Mouse (Mus musculus): ENCODE data around the gene D630003M21Rik.

The D630003M21Rik gene

GRCm38 (mm10) chr2:158228670-158229502, at the start of gene D630003M21Rik:
D630003M21Rik (minus strand) TSS chr2:158229222.
- peak; percentile 61 to 71 for DNase-seq

DNA sequence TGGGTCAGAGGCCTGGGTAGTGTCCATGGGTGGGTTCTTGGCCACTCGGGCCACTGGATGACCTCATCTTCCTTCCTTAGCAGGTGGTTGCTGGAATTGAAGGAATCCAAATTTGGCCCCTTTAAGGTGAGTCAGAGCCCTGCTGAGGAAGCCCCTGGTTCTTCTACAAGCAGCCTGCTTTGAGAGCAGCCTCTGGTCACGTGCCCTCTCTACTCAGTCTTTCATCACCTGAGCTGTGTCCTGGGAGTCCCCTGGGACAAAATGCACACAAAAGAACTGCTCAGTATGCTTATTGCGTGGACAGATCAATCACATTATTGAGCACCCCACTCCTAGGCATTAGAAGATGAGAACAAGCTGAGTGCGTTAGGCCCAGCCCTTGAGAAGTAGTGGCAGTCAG, 47.9 kb upstream of the D630003M21Rik start:
- DNase-seq, result no peak

DNA sequence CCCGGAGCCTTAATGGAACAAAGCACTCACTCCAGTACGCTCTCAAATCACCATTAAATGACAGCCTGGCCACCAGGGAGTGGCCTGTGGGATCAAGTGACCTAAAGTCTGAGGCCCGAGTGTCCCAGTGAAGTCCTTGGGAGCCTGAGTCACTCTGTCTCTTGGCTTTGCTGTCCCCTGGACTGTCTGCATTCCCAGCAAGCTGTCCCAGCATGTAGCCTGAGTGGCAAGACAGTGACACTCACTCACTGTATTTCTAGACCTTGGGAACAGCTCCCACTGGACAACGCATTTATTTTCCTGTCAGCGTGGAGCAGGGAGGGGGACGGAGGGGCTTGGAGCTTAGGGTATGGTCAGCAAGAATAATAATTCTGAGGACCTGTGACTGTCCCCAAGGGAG, 47.4 kb upstream of the D630003M21Rik start:
- no peak for DNase-seq

DNA sequence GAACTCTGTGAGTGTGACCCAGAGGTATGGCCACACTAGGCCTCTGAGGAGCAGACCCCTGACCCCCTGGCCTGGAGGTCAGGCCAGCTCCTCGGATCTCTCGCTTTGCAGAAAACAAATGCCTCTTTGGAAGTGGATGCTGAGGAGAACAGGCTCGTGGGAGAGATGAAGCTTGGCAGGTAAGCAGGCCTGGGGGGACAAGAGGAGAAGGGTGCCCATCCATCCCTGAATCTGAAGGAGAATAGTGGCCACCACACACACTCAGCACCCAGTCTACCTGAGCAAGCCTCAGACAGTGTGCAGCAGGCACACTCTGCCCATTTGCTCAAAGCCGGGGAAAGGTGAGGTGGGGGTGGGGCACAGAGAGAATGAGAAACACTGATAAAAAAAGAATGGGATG, 46.8 kb upstream of the D630003M21Rik start:
- DNase-seq, result no peak

DNA sequence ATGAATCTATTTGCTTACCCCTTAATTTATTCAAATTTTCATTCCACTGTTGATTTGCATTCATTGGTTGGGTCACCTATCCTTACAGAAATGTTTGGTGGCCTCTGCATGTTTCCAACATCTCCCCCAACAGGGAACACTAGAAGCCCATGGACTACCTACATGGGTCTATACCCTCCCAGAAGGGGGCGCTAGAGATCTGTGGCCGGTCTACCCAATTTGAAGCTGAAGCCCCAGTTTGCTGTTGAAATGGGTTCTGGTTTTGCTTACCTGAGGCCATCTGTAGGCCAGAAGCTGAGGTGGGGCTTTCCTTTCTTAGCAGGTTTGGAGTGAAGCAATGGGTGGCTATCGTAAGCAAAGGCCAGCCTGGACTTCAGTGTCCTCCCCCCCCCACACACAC, 46.3 kb upstream of the D630003M21Rik start:
- no peak for DNase-seq

GRCm38 (mm10) chr2:158273646-158274045, 44.6 kb upstream of the D630003M21Rik start:
- peak; percentile 42 to 65 for DNase-seq

DNA sequence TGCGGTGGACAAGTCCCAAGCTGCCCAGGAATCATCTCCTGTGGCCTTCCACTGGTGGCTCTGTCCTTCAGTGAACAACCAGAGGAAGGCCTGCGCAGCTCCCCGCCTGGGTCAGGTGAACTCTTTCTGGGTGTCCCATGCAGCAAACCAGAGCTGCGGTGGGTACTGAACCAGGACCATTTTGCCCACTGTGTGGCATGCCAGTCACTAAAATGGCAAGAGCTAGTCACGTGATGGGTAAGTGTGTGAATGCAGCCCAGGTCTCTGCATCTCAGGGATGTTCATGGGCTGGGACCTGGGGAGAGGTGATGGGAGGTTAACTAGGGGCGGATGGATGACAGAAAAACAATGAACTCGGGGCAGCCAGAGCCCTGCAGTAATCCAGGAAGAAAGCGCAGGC, 41.0 kb upstream of the D630003M21Rik start:
- no peak for DNase-seq

GRCm38 (mm10) chr2:158264877-158265276, 35.9 kb upstream of the D630003M21Rik start:
- DNase-seq, result no peak

GRCm38 (mm10) chr2:158259498-158259897, 30.5 kb upstream of the D630003M21Rik start:
- no peak for DNase-seq

GRCm38 (mm10) chr2:158258781-158259180, 29.8 kb upstream of the D630003M21Rik start:
- DNase-seq, result peak; percentile 86 to 88

- no peak for DNase-seq
Observed at GRCm38 (mm10) chr2:158258005-158258418, 29.0 kb upstream of the D630003M21Rik start, which contains the start of gene Bpi. Bpi (plus strand) TSS chr2:158258094.

DNA sequence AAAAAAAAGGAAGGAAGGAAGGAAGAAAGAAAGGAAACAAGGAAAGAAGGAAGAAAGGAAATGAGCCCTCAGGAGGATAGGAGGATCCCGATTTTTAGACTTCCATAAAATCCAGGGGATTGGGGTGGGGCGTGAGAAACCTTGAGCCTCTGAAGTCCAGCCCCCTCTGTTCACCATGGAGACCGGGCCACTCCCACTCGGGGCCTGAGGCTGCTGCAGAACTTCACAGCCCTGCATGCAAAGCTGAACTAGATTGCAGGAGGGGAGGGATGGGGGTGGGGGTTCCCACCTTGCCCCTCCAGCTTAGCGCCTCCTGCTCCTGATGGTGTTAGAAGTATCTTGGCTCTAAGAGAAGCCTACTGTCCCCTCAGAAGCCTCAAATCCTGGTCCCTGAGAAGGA, 27.9 kb upstream of the D630003M21Rik start:
- DNase-seq, result peak; percentile 74 to 77

- no peak for DNase-seq
Observed at GRCm38 (mm10) chr2:158253806-158254205, 24.8 kb upstream of the D630003M21Rik start.

GRCm38 (mm10) chr2:158250558-158250957, 21.5 kb upstream of the D630003M21Rik start:
- DNase-seq, result no peak

- peak; percentile 58 to 70 for DNase-seq
Observed at GRCm38 (mm10) chr2:158248318-158248717, 19.3 kb upstream of the D630003M21Rik start.

DNA sequence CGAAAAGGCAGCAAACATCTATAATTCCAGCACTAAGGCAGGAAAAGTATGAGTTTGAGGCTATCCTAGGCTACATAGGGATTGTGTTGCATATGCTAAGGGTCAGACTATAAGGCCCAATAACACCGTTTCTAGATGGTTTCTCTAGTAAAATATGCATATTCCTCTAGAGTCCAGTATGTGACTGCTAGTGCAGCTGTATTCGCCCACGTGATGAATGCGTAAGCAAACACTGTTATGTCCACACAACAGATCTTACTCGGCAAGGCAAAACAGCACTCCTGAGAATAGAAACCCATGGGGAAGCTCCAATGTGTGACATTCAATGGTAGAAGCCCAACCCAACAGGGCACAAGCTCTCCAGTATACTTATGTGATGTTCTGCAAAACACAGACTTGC, 18.8 kb upstream of the D630003M21Rik start:
- DNase-seq, result no peak

GRCm38 (mm10) chr2:158245072-158245817, 16.2 kb upstream of the D630003M21Rik start:
- no peak for DNase-seq

- peak; percentile 49 to 58 for DNase-seq
Observed at GRCm38 (mm10) chr2:158243129-158243870, 14.3 kb upstream of the D630003M21Rik start.

DNA sequence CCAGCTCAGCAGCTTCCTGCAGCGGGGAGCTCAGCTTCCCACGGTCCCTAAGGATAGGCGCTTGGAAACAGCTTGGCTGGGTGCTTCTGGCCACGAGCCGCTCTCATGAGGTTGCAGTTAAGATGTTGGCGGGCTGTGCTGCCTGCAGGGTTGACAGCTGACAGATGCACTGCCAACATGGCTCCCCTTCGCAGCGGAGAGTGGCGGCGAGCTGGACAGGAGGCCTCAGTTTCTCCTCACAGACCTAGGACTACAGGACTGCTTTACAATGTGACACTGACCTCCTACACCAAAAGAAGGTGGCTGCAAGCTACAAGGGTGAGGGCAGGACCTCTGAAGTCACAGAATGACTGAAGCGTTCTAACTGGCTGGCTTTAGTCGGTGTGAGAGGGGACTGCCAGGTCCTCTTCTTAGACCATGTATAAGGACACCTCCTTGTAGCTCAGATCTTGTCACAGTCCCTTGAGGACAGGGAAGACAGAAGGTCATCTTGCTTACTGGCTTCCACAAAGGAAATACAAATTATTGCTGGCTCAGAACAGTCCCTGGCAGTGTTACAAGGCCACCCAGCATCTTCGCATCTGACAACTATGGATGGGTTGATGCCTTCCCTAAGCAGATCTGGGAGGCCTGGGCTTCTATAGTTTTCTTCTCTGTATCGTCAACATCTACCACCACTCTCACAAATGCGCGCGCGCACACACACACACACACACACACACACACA, 13.3 kb upstream of the D630003M21Rik start:
- peak; percentile 22 to 27 for DNase-seq

GRCm38 (mm10) chr2:158241126-158241738, 12.2 kb upstream of the D630003M21Rik start:
- DNase-seq, result no peak

GRCm38 (mm10) chr2:158238101-158238500, 9.1 kb upstream of the D630003M21Rik start:
- DNase-seq, result no peak

- DNase-seq, result no peak
Observed at GRCm38 (mm10) chr2:158236698-158237097, 7.7 kb upstream of the D630003M21Rik start.

All from kidney, postnatal 4 days (tissue).